Mouse (Mus musculus): ENCODE measurements around the gene Ephb1. TPM values are rescaled to one million over a fixed set of nuclear protein-coding genes. Genes with fewer than 3 reads are reported as not detected.

The Ephb1 gene
- polyA plus RNA-seq (2015; fragmentation: Nextera tagmentation; extraction: Ambion mirVana): 5.0 and 5.1 TPM in 2 replicates

GRCm38 (mm10) chr9:102354561-102354973 lies at the start of gene Ephb1:
Ephb1 (minus strand) TSS chr9:102354693.
- H3K4me2 ChIP-seq (ENCODE audit: low read depth, low read length): peak within 1 kb of the TSS; percentile 92
- peaks cover 67% of the 10 kb centered on the region for H3K27me3 ChIP-seq (replicated peaks; ENCODE audit: control insufficient read depth, insufficient read depth, low read length)
- peak within 1 kb of the TSS; percentile 56 for H3K4me3 ChIP-seq (ENCODE audit: low read length)
- peak; percentile 95 for ATAC-seq
- no peak within 1 kb of the TSS for H3K27ac ChIP-seq (ENCODE audit: low read length)
- H3K36me3 ChIP-seq (ENCODE audit: control insufficient read depth, insufficient read depth, low read length): no peaks in the 10 kb centered on the region
- 1% methylated on average over 22 of the region's 22 CpGs for WGBS
- peak within 1 kb of the TSS; percentile 65 for H3K9ac ChIP-seq (ENCODE audit: low read depth, low read length)
- H3K4me1 ChIP-seq (ENCODE audit: control insufficient read depth, insufficient read depth, low read length): peaks cover 7% of the 10 kb centered on the region; the same call in 1 of the 2 replicates
- H3K9me3 ChIP-seq (ENCODE audit: control insufficient read depth, low read length): no peaks in the 10 kb centered on the region

- Histone ChIP-seq H3K27me3 (replicated peaks; ENCODE audit: control insufficient read depth, insufficient read depth, low read length) (no peaks in the 10 kb centered on the region), H3K9me3 (ENCODE audit: control insufficient read depth, low read length) (no peaks in the 10 kb centered on the region), H3K4me1 (ENCODE audit: control insufficient read depth, insufficient read depth, low read length) (0 out of 2 replicates have a peak, but pooled peaks cover 2% of the 10 kb centered on the region), H3K36me3 (ENCODE audit: control insufficient read depth, insufficient read depth, low read length) (no peaks in the 10 kb centered on the region), H3K9ac (ENCODE audit: low read depth, low read length) (no peak overlapping the region), H3K4me3 (ENCODE audit: low read length) (no peak overlapping the region), H3K4me2 (ENCODE audit: low read depth, low read length) (no peak overlapping the region), H3K27ac (ENCODE audit: low read length) (no peak overlapping the region)
- no peak; the same call in 1 of the 2 replicates for ATAC-seq
- WGBS: 28% methylated on average over 18 of the region's 18 CpGs
Observed at GRCm38 (mm10) chr9:102403086-102404021, 48.9 kb upstream of the Ephb1 start.

GRCm38 (mm10) chr9:102402671-102403070 lies 48.2 kb upstream of the Ephb1 start:
- no peaks in the 10 kb centered on the region for H3K27me3 ChIP-seq (replicated peaks; ENCODE audit: control insufficient read depth, insufficient read depth, low read length)
- no peaks in the 10 kb centered on the region for H3K9me3 ChIP-seq (ENCODE audit: control insufficient read depth, low read length)
- H3K4me1 ChIP-seq (ENCODE audit: control insufficient read depth, insufficient read depth, low read length): 0 out of 2 replicates have a peak, but pooled peaks cover 2% of the 10 kb centered on the region
- no peaks in the 10 kb centered on the region for H3K36me3 ChIP-seq (ENCODE audit: control insufficient read depth, insufficient read depth, low read length)
- WGBS: 30% methylated on average over 3 of the region's 3 CpGs
- no peak overlapping the region for H3K27ac ChIP-seq (ENCODE audit: low read length)
- H3K4me2 ChIP-seq (ENCODE audit: low read depth, low read length): no peak overlapping the region
- H3K4me3 ChIP-seq (ENCODE audit: low read length): no peak overlapping the region
- no peak overlapping the region for H3K9ac ChIP-seq (ENCODE audit: low read depth, low read length)
- ATAC-seq: no peak

- H3K9me3 ChIP-seq (ENCODE audit: control insufficient read depth, low read length): no peaks in the 10 kb centered on the region
- H3K4me2 ChIP-seq (ENCODE audit: low read depth, low read length): no peak overlapping the region
- no peaks in the 10 kb centered on the region for H3K4me1 ChIP-seq (ENCODE audit: control insufficient read depth, insufficient read depth, low read length)
- no peak overlapping the region for H3K9ac ChIP-seq (ENCODE audit: low read depth, low read length)
- 51% methylated on average over 8 of the region's 8 CpGs for WGBS
- no peak overlapping the region for H3K27ac ChIP-seq (ENCODE audit: low read length)
- H3K4me3 ChIP-seq (ENCODE audit: low read length): no peak overlapping the region
- H3K36me3 ChIP-seq (ENCODE audit: control insufficient read depth, insufficient read depth, low read length): no peaks in the 10 kb centered on the region
- H3K27me3 ChIP-seq (replicated peaks; ENCODE audit: control insufficient read depth, insufficient read depth, low read length): no peaks in the 10 kb centered on the region
- ATAC-seq: no peak
Observed at GRCm38 (mm10) chr9:102388266-102388665, 33.8 kb upstream of the Ephb1 start.

- no peaks in the 10 kb centered on the region for H3K27me3 ChIP-seq (replicated peaks; ENCODE audit: control insufficient read depth, insufficient read depth, low read length)
- no peak overlapping the region for H3K4me2 ChIP-seq (ENCODE audit: low read depth, low read length)
- H3K9ac ChIP-seq (ENCODE audit: low read depth, low read length): no peak overlapping the region
- no peak overlapping the region for H3K27ac ChIP-seq (ENCODE audit: low read length)
- WGBS: 89% methylated on average over 9 of the region's 9 CpGs
- no peaks in the 10 kb centered on the region for H3K9me3 ChIP-seq (ENCODE audit: control insufficient read depth, low read length)
- H3K4me1 ChIP-seq (ENCODE audit: control insufficient read depth, insufficient read depth, low read length): no peaks in the 10 kb centered on the region
- H3K36me3 ChIP-seq (ENCODE audit: control insufficient read depth, insufficient read depth, low read length): no peaks in the 10 kb centered on the region
- H3K4me3 ChIP-seq (ENCODE audit: low read length): no peak overlapping the region
- ATAC-seq: no peak
Observed at GRCm38 (mm10) chr9:102386816-102387215, 32.3 kb upstream of the Ephb1 start.

GRCm38 (mm10) chr9:102380235-102380634 lies 25.7 kb upstream of the Ephb1 start:
- H3K36me3 ChIP-seq (ENCODE audit: control insufficient read depth, insufficient read depth, low read length): no peaks in the 10 kb centered on the region
- H3K4me3 ChIP-seq (ENCODE audit: low read length): no peak overlapping the region
- H3K9me3 ChIP-seq (ENCODE audit: control insufficient read depth, low read length): no peaks in the 10 kb centered on the region
- no peak for ATAC-seq
- H3K27me3 ChIP-seq (replicated peaks; ENCODE audit: control insufficient read depth, insufficient read depth, low read length): no peaks in the 10 kb centered on the region
- WGBS: 85% methylated on average over 2 of the region's 2 CpGs
- no peak overlapping the region for H3K4me2 ChIP-seq (ENCODE audit: low read depth, low read length)
- no peak overlapping the region for H3K27ac ChIP-seq (ENCODE audit: low read length)
- H3K9ac ChIP-seq (ENCODE audit: low read depth, low read length): no peak overlapping the region
- H3K4me1 ChIP-seq (ENCODE audit: control insufficient read depth, insufficient read depth, low read length): no peaks in the 10 kb centered on the region

- WGBS: 78% methylated on average over 5 of the region's 5 CpGs
- H3K9ac ChIP-seq (ENCODE audit: low read depth, low read length): no peak overlapping the region
Observed at GRCm38 (mm10) chr9:102374661-102375060, 20.2 kb upstream of the Ephb1 start.

GRCm38 (mm10) chr9:102373886-102374285 lies 19.4 kb upstream of the Ephb1 start:
- Histone ChIP-seq H3K36me3 (ENCODE audit: control insufficient read depth, insufficient read depth, low read length) (no peaks in the 10 kb centered on the region), H3K4me2 (ENCODE audit: low read depth, low read length) (no peak overlapping the region), H3K4me3 (ENCODE audit: low read length) (no peak overlapping the region), H3K27ac (ENCODE audit: low read length) (no peak overlapping the region), H3K27me3 (replicated peaks; ENCODE audit: control insufficient read depth, insufficient read depth, low read length) (no peaks in the 10 kb centered on the region), H3K4me1 (ENCODE audit: control insufficient read depth, insufficient read depth, low read length) (no peaks in the 10 kb centered on the region), H3K9me3 (ENCODE audit: control insufficient read depth, low read length) (no peaks in the 10 kb centered on the region), H3K9ac (ENCODE audit: low read depth, low read length) (no peak overlapping the region)
- 71% methylated on average over 5 of the region's 5 CpGs for WGBS
- no peak for ATAC-seq

More at GRCm38 (mm10) chr9:102374661-102375060, 20.2 kb upstream of the Ephb1 start:
- Histone ChIP-seq H3K36me3 (ENCODE audit: control insufficient read depth, insufficient read depth, low read length) (no peaks in the 10 kb centered on the region), H3K27me3 (replicated peaks; ENCODE audit: control insufficient read depth, insufficient read depth, low read length) (no peaks in the 10 kb centered on the region), H3K27ac (ENCODE audit: low read length) (no peak overlapping the region), H3K4me3 (ENCODE audit: low read length) (no peak overlapping the region), H3K9me3 (ENCODE audit: control insufficient read depth, low read length) (no peaks in the 10 kb centered on the region), H3K4me1 (ENCODE audit: control insufficient read depth, insufficient read depth, low read length) (no peaks in the 10 kb centered on the region), H3K4me2 (ENCODE audit: low read depth, low read length) (no peak overlapping the region)
- ATAC-seq: no peak

GRCm38 (mm10) chr9:102371936-102372335 lies 17.4 kb upstream of the Ephb1 start:
- Histone ChIP-seq H3K4me3 (ENCODE audit: low read length) (no peak overlapping the region), H3K9me3 (ENCODE audit: control insufficient read depth, low read length) (no peaks in the 10 kb centered on the region), H3K27me3 (replicated peaks; ENCODE audit: control insufficient read depth, insufficient read depth, low read length) (no peaks in the 10 kb centered on the region), H3K9ac (ENCODE audit: low read depth, low read length) (no peak overlapping the region), H3K4me2 (ENCODE audit: low read depth, low read length) (no peak overlapping the region), H3K4me1 (ENCODE audit: control insufficient read depth, insufficient read depth, low read length) (no peaks in the 10 kb centered on the region), H3K27ac (ENCODE audit: low read length) (no peak overlapping the region), H3K36me3 (ENCODE audit: control insufficient read depth, insufficient read depth, low read length) (no peaks in the 10 kb centered on the region)
- ATAC-seq: no peak
- 84% methylated on average over 3 of the region's 3 CpGs for whole genome bisulfite sequencing

Measured in intestine, embryonic 16.5 days (tissue).